Mouse (Mus musculus): ENCODE measurements around the gene Trpv6.

Gene Trpv6

DNA sequence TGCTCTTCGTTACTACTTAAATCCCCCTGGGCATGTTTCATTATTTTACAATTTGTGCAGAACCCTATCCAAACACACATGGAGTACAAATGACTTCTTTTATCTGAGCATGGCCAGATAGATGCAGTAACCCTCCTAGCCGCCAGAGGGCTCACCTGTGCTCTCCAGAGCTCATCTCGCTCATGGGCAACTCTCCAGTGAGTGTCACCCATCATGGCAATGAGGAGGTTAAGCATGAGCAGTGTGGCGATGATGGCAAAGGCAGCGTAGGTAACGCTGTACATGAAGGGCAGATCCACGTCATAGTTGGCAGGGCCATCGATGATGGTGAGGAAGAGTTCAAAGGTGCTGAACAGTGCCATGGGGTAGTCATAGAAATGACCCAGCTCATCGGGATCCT lies 13.5 kb downstream of the Trpv6 start:
- DNase-seq (ENCODE audit: extremely low spot score, low read depth, low spot score) = no peak

DNA sequence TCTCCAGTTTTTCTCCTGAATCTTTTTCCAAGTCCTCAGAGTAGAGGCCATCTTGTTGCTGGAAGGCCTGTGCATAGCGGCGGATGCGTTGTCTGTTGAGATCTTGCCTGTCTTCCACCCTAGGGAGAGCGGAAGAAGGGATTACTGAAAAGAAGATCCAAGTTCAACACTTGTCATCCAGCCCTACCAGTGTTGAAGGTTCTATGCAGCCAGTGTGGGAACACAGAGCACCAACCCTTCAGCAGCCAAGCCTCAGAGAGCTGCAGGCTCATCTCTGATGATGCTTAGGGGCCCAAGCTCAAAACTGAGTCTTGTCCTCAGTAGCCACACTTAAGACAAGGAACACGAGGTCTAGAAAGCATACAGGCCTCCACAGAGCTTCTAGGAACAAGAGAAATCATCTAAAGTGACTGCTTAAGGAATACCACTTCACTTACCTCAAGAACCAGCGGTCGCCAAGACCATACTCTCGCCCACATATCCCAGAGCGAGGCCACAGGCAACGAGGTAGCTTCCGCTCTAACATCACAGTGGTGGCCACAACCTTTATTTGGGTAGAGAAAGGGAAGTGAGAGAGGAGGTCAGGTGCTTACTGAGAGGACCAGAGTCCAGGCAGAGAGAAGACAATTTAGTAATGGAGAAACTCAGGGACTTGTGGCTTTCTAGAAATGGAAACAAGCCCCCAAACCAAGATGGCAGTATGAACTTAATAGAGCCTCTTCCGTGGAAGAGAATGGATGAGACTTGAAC lies 14.8 kb downstream of the Trpv6 start:
- no peak for DNase-seq (ENCODE audit: extremely low spot score, low read depth, low spot score)

DNA sequence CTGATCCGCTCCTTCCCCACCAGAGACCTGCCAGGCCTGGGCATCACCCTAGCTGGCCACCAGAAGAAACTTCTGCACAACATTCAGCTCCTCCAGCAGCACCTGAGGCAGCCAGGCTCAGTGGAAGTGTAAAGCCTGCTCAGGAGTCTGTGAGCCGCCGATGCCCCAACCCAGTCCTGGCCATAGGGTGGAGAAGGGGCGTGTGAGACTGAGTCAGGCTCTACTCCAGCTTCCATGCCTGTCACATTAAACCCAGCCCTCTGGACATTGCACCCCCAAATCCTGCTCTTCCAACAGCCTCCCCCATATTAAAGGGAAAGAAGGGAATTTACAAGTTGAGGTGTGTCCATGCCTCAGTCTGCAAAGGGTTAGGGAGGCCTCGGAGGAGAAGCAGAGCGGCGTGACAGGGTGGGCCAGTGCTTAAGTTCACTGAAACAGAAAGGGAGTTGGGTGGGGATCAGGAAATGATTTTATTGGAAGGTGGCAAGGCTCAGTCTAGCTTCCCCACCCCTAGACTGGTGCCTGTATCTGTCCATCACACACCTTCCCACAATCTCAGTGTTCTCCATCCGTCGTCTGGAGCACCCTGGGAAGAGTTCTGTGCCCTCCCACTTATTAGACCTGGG lies 15.9 kb downstream of the Trpv6 start:
- DNase-seq (ENCODE audit: extremely low spot score, low read depth, low spot score) = no peak

DNA sequence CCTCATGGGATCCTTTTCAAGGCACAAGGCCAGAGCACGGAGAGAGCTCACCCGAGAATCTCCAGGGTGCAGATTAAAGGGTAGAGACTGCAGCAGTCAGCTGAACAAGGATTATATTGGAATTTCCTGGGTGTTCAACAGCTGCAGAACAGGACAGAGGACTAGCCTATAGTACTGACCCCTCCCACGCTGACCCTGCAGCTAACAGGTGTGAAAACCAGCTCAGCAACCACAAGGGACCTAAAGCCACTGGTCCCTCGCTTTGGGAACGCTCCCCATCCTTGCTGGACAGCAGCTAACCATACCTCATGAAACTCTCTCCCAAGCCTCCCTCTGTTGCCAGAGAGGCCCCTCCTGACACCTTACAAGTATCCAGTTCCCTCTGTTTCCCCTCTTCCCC lies 28.6 kb downstream of the Trpv6 start:
- DNase-seq (ENCODE audit: extremely low spot score, low read depth, low spot score) = no peak

DNA sequence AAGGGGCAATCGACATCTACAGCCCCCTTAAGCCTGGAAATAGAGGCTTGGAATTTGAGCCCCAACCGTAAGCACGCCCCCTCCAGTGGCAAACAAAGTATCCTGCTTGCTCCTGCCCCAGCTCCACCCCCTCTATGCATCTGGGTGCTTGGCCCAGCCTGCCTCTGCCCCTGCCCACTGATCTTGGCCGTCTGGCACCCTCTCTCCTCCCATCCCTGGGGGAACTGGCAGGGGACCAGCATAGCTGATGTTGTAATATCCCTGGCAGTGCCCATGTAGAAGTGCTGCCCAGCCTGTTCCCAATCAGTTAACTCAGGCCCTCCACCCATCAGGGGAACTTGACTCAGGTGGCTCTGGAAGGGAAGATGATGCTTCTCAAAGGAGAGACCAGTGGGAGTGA lies 30.0 kb downstream of the Trpv6 start:
- no peak for DNase-seq (ENCODE audit: extremely low spot score, low read depth, low spot score)

DNA sequence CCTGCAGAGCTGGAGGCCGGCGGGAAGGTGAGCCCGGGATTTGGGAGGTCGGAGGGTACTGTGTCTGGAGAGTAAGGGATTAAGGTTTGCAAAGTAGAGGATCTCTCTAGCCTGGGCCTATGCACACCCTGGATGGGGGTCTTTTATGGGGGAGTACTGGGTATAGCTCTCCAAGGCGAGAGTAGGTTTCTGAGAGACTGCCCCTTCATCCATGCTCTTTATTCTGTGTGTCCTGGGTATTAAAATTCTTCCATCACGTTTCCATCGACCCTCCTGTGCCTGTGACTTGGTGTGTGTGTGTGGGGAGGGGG lies 30.5 kb downstream of the Trpv6 start:
- DNase-seq (ENCODE audit: extremely low spot score, low read depth, low spot score) = no peak

DNA sequence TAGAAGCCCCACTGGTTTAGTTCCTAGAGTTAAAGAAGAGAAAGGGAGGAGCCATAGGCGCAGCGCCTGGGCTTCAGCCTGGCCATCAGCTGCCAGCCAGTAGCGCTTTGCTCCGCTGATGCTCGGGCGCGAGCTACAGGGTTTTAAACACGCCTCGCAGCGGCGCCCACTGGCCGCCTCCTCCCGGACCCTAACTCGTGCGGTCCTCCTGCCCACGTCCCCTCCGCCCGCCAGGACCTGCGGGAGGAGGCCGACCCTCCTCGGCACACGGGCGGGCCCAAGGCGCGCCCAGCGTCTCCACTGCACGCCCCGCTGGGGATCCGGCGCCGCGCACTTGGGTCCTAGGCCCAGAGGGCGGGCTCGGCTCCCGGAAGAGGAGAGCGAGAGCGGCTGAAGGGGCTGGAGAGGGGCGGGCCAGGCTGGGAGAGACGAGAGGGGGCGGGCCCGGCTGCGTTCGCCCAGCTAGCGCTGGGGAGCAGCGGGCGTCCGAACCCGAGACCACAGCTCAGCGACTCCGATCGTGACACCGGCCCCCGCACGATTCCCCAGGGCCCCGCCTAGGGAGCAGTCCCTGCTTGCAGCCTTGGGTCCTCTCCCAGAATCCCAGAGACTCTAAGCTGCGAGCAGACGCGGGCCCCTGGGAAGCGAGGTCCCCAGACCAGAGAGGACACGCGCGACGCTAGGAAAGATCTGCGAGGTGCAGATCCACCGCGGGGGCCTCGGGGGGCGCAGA lies 31.0 kb downstream of the Trpv6 start, which contains the start of gene Ephb6:
Gene Ephb6 (plus strand): TSS at position 422 of the 733 bp plus-strand sequence.
- DNase-seq (ENCODE audit: extremely low spot score, low read depth, low spot score) = peak; percentile 20

DNA sequence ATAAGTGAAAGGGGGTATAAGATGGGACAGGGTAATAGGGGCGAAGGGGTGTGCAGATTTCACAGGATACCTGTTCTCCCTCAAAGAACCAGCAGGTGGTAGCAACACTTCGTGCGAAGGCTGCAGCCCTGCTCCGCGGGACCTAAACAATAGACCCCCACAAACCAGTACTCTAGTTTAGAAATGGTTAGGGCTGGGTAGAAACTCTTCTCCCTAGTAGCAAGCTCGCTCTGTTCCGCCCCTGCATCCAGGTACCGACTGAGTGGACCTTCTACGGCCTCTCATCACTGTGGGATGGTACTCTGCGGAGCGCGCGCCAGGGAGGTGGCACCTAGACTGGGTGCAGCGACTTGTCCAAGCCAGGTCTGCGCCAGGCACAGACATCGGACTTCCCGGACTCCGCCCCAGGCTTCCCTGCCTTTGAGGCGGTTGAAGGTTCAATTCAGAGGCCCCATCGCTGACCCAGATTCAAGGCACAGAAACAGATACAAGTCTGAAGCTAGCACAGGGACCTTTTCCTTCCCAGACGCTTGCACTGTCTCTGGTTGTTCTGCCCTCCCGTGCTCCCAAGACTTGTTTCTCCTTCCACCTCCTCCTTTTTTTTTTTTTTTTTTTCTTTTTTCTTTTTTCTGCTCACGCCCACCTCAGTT lies 31.7 kb downstream of the Trpv6 start:
- peak; percentile 61 for DNase-seq (ENCODE audit: extremely low spot score, low read depth, low spot score)

DNA sequence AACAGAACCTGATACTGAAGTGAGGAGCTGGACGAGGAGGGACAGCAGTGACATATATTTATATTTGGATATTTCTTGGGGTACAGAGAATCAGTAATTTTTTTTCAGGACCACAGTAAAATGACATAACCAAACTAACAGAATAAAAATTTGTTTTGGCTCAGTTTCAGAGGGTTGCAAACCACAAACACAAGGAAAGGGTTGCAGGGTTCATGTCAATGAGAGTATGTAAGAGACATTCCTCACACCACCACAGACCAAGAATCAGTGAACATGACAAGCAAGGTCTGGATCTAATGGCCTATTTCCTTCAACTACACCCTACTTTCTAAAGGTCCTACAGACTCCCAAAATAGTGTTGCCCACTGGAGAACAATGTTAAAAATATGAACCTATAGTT lies 54.0 kb downstream of the Trpv6 start:
- no peak for DNase-seq (ENCODE audit: extremely low spot score, low read depth, low spot score)

DNA sequence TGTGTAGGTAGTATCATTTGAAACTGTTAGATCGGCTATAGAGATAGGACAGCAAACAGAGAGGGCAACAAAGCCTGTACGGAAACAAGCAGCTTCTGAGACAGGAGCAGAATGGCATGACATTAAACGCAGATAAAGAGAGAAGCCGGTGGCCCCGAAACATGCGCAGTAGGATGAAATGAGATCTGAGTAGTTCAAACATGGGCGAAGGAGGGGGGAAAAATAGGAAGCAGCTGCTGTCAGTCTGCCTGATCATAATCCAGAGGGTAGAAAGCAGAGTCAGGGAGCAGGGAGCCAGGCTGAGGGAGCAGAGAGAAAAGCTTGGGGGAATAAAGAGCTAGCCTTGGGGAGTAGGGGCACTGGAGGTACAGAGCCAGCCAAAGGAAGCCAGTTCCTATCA lies 54.9 kb downstream of the Trpv6 start:
- no peak for DNase-seq (ENCODE audit: extremely low spot score, low read depth, low spot score)

DNA sequence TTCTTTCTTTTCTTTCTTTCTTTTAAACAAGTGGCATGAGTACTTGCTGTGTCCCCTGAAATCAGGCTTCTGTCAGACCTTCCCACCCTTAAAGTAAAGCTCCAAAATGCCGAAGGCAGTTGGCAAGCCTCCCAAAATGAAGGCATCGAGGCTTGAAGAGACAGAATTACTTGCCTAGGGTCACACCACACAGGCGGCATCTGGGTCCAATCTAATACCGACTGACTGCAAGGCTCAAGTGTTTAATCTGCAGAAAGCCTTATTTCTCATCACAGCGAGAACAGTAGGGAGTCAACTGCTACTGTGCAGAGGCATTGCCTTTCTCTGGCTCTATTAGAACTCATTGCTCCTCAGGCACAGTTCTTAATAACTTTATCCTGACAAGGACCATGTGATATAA lies 58.9 kb downstream of the Trpv6 start:
- no peak for DNase-seq (ENCODE audit: extremely low spot score, low read depth, low spot score)

DNA sequence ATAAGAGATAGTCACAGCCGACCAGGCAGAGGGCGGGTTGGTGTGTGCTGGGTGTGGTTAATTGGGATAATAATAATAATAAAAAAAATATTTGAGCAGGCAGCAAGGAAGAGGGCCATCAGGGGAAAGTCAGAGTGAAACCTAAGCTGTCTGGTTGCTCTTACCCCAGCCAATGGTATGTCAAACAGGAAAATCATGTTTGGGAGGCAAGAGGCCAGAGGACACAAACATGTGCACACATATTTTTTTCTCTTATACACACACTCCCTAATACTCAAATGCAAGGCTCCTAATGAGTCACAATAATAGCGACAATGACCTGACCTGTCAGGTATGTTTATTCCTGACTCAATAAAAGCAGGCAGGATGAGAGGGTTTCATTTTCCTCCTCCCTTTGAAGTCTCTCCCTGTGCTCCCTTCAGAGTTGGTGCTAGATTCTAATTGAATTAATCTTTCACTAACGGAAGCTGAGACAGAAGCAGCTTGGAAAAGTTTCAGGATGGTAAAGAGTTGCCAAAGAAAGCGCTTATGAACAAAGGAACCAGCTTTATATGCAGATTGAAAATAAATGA lies 59.6 kb downstream of the Trpv6 start:
- DNase-seq (ENCODE audit: extremely low spot score, low read depth, low spot score) = no peak
